Mouse (Mus musculus) ES-Bruce4 (cell line): ENCODE data around the gene Gm5617. TPM values are rescaled to one million over a fixed set of nuclear protein-coding genes. Genes with fewer than 3 reads are reported as not detected.
"Not testable (repeated sequence)": the region's sequence is repeated elsewhere in the genome, so short reads cannot be mapped to it uniquely, and the experiment has no call there.

Experiments used
- H3K27ac ChIP-seq: 2 replicates; pipeline ENCODE4 v1.5.1; 2012; ENCODE audit warnings: low read length, inconsistent platforms; ENCODE audit not compliant: insufficient read depth
- H3K27me3 ChIP-seq: 2 replicates; pipeline ENCODE4 v1.6.1; 2012; ENCODE audit warnings: mild to moderate bottlenecking, low read length, inconsistent platforms; ENCODE audit not compliant: control insufficient read depth, poor library complexity, insufficient read depth, severe bottlenecking
- H3K36me3 ChIP-seq: 2 replicates; pipeline ENCODE4 v1.6.1; 2012; ENCODE audit warnings: inconsistent platforms, mild to moderate bottlenecking, low read length, moderate library complexity; ENCODE audit not compliant: control insufficient read depth, poor library complexity, insufficient read depth, severe bottlenecking
- H3K4me1 ChIP-seq: one replicate; pipeline ENCODE4 v1.8.1; 2011; ENCODE audit warnings: low read length; ENCODE audit not compliant: control insufficient read depth, insufficient read depth
- H3K4me3 ChIP-seq: 2 replicates; pipeline ENCODE4 v1.5.1; 2011; ENCODE audit warnings: low read depth, mild to moderate bottlenecking, low read length
- H3K9ac ChIP-seq: 2 replicates; pipeline ENCODE4 v1.6.1; 2012; ENCODE audit warnings: low read depth, mild to moderate bottlenecking, inconsistent platforms; ENCODE audit not compliant: poor library complexity, severe bottlenecking
- H3K9me3 ChIP-seq: replicated peaks from 2 replicates; pipeline ENCODE4 v1.6.1; 2012; ENCODE audit warnings: mild to moderate bottlenecking, low read length, inconsistent platforms; ENCODE audit not compliant: control insufficient read depth, poor library complexity, insufficient read depth, severe bottlenecking
- CTCF ChIP-seq: IDR thresholded peaks from one replicate; pipeline ENCODE4 v1.8.1; 2011; ENCODE audit warnings: low read depth, low read length
- EP300 ChIP-seq: IDR thresholded peaks from 2 replicates; pipeline ENCODE4 v1.6.1; 2011; ENCODE audit warnings: low read depth, low read length; ENCODE audit not compliant: insufficient read depth
- POLR2A ChIP-seq: IDR thresholded peaks from one replicate; pipeline ENCODE4 v1.8.1; 2011; ENCODE audit warnings: low read length; ENCODE audit not compliant: insufficient read depth
- polyA plus RNA-seq: library from polyadenylated mRNA; stranded (reverse); fragments of >200 nt; gene quantifications from 2 replicates; pipeline ENCODE4 v1.2.4, GENCODE M21; 2011; ENCODE audit warnings: low read depth; ENCODE audit not compliant: missing spikeins, insufficient read depth, insufficient read length

Gene Gm5617
- polyA plus RNA-seq, 1 experiment = 11.8 TPM

DNA sequence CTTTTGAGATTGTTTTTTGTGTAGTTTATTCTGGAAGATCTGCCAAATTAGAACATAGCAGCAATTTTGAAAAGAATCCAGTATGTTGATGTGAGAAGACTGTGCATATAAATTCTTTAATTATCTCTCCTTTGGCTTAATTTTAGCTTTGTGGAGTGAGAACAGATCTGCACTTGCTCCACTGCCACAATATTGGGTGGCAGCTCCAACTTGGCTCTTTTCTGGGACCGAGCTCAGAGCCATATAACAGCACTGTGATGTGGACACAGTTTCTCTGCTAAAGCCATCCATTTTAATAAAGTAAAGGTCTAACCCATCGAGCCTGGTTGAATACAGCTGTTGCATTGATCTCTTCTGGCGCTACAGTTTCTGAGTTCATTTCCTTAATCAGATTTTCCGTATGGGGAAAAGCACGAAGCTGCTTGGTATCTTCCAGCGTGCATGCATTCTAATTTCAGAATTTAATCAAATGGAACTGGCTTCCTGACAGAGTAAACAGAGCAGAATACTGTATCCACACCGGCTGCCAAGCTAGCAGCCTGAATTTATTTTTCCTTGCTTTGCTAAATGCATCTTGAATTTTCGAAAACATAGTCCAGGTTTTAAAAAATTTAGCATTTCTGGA, 9.6 kb downstream of the Gm5617 start:
- H3K4me3 ChIP-seq = no peak overlapping the region
- no peaks in the 10 kb centered on the region for H3K4me1 ChIP-seq
- H3K9me3 ChIP-seq = no peaks in the 10 kb centered on the region
- H3K27ac ChIP-seq = no peak overlapping the region
- H3K27me3 ChIP-seq = no peaks in the 10 kb centered on the region
- no peak overlapping the region for H3K9ac ChIP-seq
- no peak for TF ChIP-seq POLR2A
- TF ChIP-seq EP300 = no peak
- no peak for TF ChIP-seq CTCF
- H3K36me3 ChIP-seq = no peaks in the 10 kb centered on the region

DNA sequence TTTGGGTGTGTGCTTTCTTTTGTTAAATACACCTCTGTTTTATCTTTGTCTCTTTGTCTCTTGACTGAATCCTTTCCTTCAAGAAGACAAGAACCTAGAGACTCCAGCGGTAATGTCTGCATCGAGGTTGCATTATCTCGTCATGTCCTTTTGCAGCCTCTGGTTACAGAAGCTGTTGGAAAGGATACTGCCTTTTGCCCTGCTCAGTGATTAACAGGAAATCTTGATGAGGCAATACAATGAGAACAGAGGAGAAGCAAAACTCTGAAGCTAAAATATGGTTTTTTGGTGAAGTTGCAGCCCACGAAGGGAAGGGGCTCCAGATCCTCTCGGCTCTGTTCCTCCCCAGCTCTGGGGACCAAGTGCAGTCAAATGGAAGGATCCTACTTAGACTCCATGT, 14.9 kb downstream of the Gm5617 start:
- H3K27me3 ChIP-seq = no peaks in the 10 kb centered on the region
- H3K9ac ChIP-seq = no peak overlapping the region
- H3K27ac ChIP-seq = no peak overlapping the region
- no peaks in the 10 kb centered on the region for H3K36me3 ChIP-seq
- no peaks in the 10 kb centered on the region for H3K4me1 ChIP-seq
- no peak for TF ChIP-seq CTCF
- TF ChIP-seq POLR2A = no peak
- no peak for TF ChIP-seq EP300
- no peaks in the 10 kb centered on the region for H3K9me3 ChIP-seq
- no peak overlapping the region for H3K4me3 ChIP-seq

DNA sequence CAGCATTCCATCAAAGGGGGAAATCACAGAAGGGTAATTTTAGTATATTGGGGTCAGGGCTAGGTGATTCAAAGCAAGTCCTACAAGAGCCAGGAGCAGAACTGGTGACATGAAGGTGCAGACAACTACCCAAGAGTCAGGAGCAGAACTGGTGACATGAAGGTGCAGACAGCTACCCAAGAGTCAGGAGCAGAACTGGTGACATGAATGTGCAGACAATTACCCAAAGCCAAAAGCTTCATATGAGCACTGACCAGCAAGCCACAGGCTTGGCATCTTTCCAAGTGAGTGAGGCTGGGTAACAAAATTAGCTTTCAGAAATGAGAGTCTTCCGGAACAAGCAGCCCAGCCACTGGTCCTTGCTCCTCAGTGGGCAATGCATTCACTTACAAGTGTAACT, 20.1 kb downstream of the Gm5617 start:
- Histone ChIP-seq H3K9ac (no peak overlapping the region), H3K4me1 (no peaks in the 10 kb centered on the region), H3K4me3 (no peak overlapping the region), H3K36me3 (no peaks in the 10 kb centered on the region), H3K9me3 (no peaks in the 10 kb centered on the region), H3K27me3 (no peaks in the 10 kb centered on the region), H3K27ac (no peak overlapping the region)
- TF ChIP-seq CTCF (no peak), EP300 (no peak), POLR2A (no peak)

DNA sequence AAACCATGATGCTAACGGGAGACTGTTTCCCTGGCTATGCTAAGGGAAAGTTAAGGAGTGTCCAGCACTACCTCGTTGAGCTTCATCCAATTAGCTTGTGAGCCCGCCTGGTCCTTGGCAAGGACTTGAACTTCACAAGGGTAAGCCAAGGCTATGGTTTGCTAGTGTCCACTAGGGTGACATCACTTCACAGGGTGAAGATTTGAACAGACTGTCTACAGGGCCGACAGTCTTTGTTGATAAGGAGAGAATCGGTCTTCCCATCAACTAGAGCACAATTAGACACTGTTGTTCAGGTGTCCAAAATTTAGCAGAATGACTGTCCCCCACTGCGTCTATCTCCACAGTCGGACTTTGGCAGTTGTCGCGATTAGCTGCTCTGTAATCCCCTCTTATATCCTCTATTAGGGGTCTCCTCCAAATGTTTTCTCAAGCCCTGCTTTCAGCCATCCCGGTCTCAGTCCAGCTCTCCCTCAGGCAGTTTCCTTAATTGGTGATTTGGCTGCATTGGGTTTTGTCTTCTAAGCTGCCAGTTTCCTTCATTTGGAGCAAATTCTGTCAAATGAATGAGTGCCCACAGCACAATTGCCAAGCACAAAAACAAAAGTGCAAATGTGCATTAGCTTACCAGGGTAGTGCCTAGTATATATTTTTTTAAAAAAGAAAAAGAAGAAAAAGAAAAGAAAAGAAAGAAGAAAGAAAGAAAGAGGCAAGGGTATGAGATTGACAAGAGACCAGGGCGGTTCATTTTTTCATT, 21.6 kb downstream of the Gm5617 start:
- H3K27me3 ChIP-seq = no peaks in the 10 kb centered on the region
- no peaks in the 10 kb centered on the region for H3K4me1 ChIP-seq
- no peak overlapping the region for H3K9ac ChIP-seq
- TF ChIP-seq CTCF (no peak), POLR2A (no peak), EP300 (no peak)
- H3K27ac ChIP-seq = no peak overlapping the region
- no peaks in the 10 kb centered on the region for H3K9me3 ChIP-seq
- no peaks in the 10 kb centered on the region for H3K36me3 ChIP-seq
- H3K4me3 ChIP-seq = no peak overlapping the region

GRCm38 (mm10) chr9:48517372-48518130, 22.3 kb downstream of the Gm5617 start:
- Histone ChIP-seq H3K9ac (no peak overlapping the region), H3K27me3 (no peaks in the 10 kb centered on the region), H3K36me3 (no peaks in the 10 kb centered on the region), H3K4me3 (no peak overlapping the region), H3K27ac (no peak overlapping the region), H3K4me1 (no peaks in the 10 kb centered on the region), H3K9me3 (no peaks in the 10 kb centered on the region)
- no peak for TF ChIP-seq POLR2A
- no peak for TF ChIP-seq EP300
- TF ChIP-seq CTCF = no peak

DNA sequence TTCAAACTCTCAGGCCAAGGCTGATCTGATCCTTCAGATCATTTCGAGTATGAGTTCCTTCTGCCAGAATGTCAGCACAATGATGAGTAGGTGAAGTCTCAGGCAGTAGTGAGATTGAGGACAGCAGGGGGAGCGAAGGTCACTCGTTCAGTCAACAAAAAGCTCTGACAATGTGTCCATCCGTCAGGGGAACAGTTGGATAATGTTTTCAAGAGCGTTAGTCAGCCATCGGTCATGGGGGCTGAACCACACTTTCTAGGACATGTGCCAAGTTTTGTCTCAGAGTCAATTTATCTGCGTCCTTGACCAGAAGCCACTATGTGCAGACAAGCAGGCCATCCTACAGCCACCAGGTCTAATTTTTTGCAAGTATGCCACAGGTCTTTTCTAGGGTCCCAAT, 25.2 kb downstream of the Gm5617 start:
- not testable (repeated sequence) for H3K27me3 ChIP-seq, H3K9me3 ChIP-seq, H3K4me1 ChIP-seq, H3K27ac ChIP-seq, H3K4me3 ChIP-seq, H3K9ac ChIP-seq, H3K36me3 ChIP-seq
